Mouse (Mus musculus) heart, adult 8-10 months (tissue): Measurements from ENCODE around the gene Hsp90ab1. TPM values are rescaled to one million over a fixed set of nuclear protein-coding genes. Genes with fewer than 3 reads are reported as not detected.

Source experiments
- DNase-seq: peaks from one replicate; pipeline ENCODE4 v3.0.0; 2022; ENCODE audit warnings: low spot score
- total RNA-seq, 4 experiments: library from RNA; stranded (reverse); gene quantifications; 2 replicates each; pipeline ENCODE4 v1.2.4; 2022

The Hsp90ab1 gene
- total RNA-seq, 4 experiments from 2014 or later = 1,121 to 1,613 (median 1,357) TPM

- peak; percentile 81 for DNase-seq
These were observed 8.5 kb upstream of the Hsp90ab1 start for GRCm38 (mm10) chr17:45581567-45581983.

- peak; percentile 60 for DNase-seq
These were observed 7.9 kb upstream of the Hsp90ab1 start for GRCm38 (mm10) chr17:45580958-45581477.

- no peak for DNase-seq
These were observed 6.5 kb upstream of the Hsp90ab1 start for GRCm38 (mm10) chr17:45579554-45579953.

GRCm38 (mm10) chr17:45578843-45579242 is 5.8 kb upstream of the Hsp90ab1 start:
- no peak for DNase-seq

GRCm38 (mm10) chr17:45578242-45578641 is 5.2 kb upstream of the Hsp90ab1 start:
- no peak for DNase-seq

GRCm38 (mm10) chr17:45575123-45575897 is 2.2 kb upstream of the Hsp90ab1 start:
- no peak for DNase-seq

GRCm38 (mm10) chr17:45574129-45574761 is 1.2 kb upstream of the Hsp90ab1 start:
- peak; percentile 69 for DNase-seq

GRCm38 (mm10) chr17:45573780-45574123 is 681 bp upstream of the Hsp90ab1 start:
- DNase-seq = peak; percentile 96

- peak; percentile 75 for DNase-seq
These were observed 676 bp downstream of the Hsp90ab1 start for GRCm38 (mm10) chr17:45572103-45573086.

GRCm38 (mm10) chr17:45569999-45570398 is 3.1 kb downstream of the Hsp90ab1 start:
- no peak for DNase-seq

- no peak for DNase-seq
These were observed 4.1 kb downstream of the Hsp90ab1 start for GRCm38 (mm10) chr17:45568990-45569389.

GRCm38 (mm10) chr17:45567162-45567601 is 5.9 kb downstream of the Hsp90ab1 start:
- no peak for DNase-seq

GRCm38 (mm10) chr17:45566360-45567161 is 6.5 kb downstream of the Hsp90ab1 start:
- no peak for DNase-seq

- DNase-seq = no peak
These were observed 7.1 kb downstream of the Hsp90ab1 start for GRCm38 (mm10) chr17:45566031-45566359.

GRCm38 (mm10) chr17:45565103-45565502 is 8.0 kb downstream of the Hsp90ab1 start:
- DNase-seq = no peak

- no peak for DNase-seq
These were observed 8.5 kb downstream of the Hsp90ab1 start for GRCm38 (mm10) chr17:45564531-45565084.

GRCm38 (mm10) chr17:45563655-45564530 is 9.2 kb downstream of the Hsp90ab1 start, which contains the start of gene Slc35b2:
Gene Slc35b2 (plus strand): TSS chr17:45563874.
- DNase-seq = peak; percentile 93

GRCm38 (mm10) chr17:45563216-45563615 is 9.9 kb downstream of the Hsp90ab1 start:
- DNase-seq = no peak

GRCm38 (mm10) chr17:45559732-45560525 is 13.1 kb downstream of the Hsp90ab1 start:
- DNase-seq = no peak
